Mouse (Mus musculus) bone marrow macrophage, adult 2 months (primary cell): ENCODE measurements around the gene Zhx3.

Source experiments
- CTCF ChIP-seq: IDR thresholded peaks from 2 replicates; pipeline ENCODE4 v1.5.1; 2012; ENCODE audit warnings: low read depth, mild to moderate bottlenecking, low read length, moderate library complexity
- POLR2A ChIP-seq: IDR thresholded peaks from 2 replicates; pipeline ENCODE4 v1.6.1; 2012; ENCODE audit warnings: mild to moderate bottlenecking, low read depth, low read length, borderline replicate concordance

GRCm38 (mm10) chr2:160806091-160806521 lies 66.7 kb downstream of the Zhx3 start:
- TF ChIP-seq CTCF (no peak), POLR2A (no peak)
